Mouse (Mus musculus) regulatory T cell (primary cell): ENCODE data around the gene Slc25a18.

Experiments used
- in situ Hi-C: fragments of 300-600 bp; cut with MboI, MseI; formaldehyde crosslinking; loops from one replicate; pipeline ENCODE4 v1.15.1; 2025; ENCODE audit warnings: high pct_unique_total_duplicates

The Slc25a18 gene

DNA sequence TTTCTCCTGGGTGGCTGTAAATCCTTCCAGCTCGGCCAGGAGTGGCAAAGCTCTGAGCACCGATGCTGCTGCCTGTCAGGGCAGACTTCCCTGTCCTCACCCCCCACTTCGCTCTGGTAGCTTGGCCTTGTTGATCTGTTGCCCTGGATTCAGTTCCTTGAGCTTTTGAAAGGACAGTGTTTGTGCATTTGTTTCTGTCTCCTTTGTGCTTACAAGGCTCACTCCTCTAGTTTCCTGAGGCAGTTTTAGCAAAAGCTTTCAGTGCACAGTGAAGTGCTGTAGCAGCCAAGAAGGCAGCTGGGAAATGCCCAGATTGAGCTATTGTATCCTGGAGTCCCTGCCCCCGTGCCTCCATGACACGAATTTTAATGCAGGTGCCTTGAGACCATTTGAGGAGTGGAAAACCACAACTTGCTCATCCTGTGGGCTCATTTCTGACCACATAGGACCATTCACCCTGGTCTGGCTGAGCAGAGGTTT, at the start of gene Slc25a18:
Gene Slc25a18 (plus strand): TSS at position 430 of the 480 bp plus-strand sequence.
- in situ Hi-C loops = loop anchor here (10.0 kb wide), 1 partner anchor 938 kb away; no protein-coding TSS in a partner anchor

DNA sequence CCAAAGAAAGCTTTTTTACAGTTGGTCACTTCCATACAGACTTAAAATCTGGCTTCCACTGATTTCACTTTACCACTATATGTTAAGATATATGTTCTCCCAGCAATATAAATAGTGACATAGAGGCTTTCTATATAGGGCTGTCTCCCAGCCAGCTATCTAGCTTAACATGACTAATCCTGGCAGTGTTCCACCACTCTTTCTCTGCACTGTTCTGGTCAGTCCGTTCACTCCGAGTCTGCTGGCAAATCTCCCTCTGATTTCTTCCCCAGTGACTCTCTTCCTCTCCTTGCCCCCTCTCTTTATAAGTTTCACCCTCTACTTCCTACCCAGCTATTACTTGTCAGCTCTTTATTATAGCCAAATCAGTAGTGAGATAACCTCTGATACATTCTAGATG, 47.4 kb upstream of the Slc25a18 start:
- in situ Hi-C loops = no loop called here

- in situ Hi-C loops = no loop called here
These were observed 37.4 kb upstream of the Slc25a18 start for GRCm38 (mm10) chr6:120736011-120736410.

- in situ Hi-C loops = no loop called here
These were observed 36.8 kb upstream of the Slc25a18 start for GRCm38 (mm10) chr6:120736566-120736965.

- in situ Hi-C loops = no loop called here
These were observed 30.2 kb upstream of the Slc25a18 start for GRCm38 (mm10) chr6:120743130-120743529.

GRCm38 (mm10) chr6:120744266-120744665, 29.1 kb upstream of the Slc25a18 start:
- in situ Hi-C loops = no loop called here

DNA sequence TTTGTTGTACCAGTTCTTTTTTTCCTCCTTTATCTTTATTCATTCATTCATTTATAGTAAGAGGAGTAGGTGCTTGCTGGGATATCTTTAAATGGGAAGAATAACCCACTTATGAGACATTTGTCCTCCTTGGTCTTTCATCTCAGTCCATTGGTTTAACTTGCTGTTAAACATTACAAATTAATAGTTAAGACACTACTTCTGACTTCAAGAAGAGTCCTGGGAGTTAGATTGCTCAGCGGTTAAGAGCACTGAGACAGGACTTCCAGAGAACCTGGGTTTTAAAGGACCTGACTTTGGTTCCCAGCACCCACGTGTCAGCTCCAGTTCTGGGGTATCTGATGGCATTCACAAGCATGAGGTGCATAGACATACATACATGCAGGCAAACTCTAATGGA, 27.0 kb upstream of the Slc25a18 start:
- in situ Hi-C loops = no loop called here

- in situ Hi-C loops = no loop called here
These were observed 12.2 kb upstream of the Slc25a18 start for GRCm38 (mm10) chr6:120761151-120761550.

DNA sequence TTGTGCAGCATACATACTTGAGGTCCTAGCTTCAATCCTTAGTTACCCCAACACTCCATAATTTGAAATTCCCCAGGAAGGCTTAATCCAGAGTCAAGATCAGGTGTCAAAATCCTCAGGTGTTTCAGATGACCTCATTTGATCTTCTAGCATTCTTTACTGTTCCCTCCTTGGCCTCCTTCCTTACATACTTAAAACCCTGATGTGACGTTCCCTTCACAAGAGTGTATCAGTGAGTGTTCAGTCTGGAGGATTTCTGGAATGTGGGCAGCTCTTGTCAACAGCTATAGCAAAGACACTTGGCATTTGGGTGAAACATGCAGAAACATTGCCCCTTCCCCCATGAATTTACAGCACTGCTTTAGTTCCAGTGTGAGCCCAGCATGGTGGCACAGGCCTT, 3.4 kb upstream of the Slc25a18 start:
- in situ Hi-C loops = loop anchor here (10.0 kb wide), 1 partner anchor 935 kb away; no protein-coding TSS in a partner anchor

GRCm38 (mm10) chr6:120771366-120771765, 2.0 kb upstream of the Slc25a18 start:
- in situ Hi-C loops = loop anchor here (10.0 kb wide), 1 partner anchor 937 kb away; no protein-coding TSS in a partner anchor

- in situ Hi-C loops = loop anchor here (10.0 kb wide), 1 partner anchor 937 kb away; no protein-coding TSS in a partner anchor
These were observed 1.4 kb upstream of the Slc25a18 start for GRCm38 (mm10) chr6:120772025-120772424.

DNA sequence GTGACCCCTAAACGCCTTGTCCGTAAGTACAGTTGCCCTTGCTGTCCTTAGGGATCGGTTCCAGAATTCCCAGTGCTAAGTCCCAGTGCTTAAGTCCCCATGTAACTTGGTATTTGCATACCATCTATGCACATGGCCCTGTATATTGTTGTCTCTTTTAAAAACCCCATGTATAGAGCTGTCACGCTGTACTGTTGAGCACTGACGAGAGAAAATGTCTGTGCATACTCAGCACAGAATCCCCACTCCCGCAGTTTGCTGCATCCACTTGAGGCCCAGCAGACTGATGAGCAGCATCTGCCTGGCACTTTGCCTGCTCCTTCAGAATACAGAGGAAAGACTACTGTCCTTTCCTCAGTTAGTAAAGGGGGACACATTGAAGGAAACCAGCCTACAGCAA, 385 bp downstream of the Slc25a18 start:
- in situ Hi-C loops = loop anchor here (10.0 kb wide), 1 partner anchor 939 kb away; no protein-coding TSS in a partner anchor

- in situ Hi-C loops = loop anchor here (10.0 kb wide), 1 partner anchor 941 kb away; no protein-coding TSS in a partner anchor
These were observed 2.9 kb downstream of the Slc25a18 start for GRCm38 (mm10) chr6:120776286-120776685.

GRCm38 (mm10) chr6:120777533-120777932, 4.2 kb downstream of the Slc25a18 start:
- in situ Hi-C loops = loop anchor here (10.0 kb wide), 1 partner anchor 943 kb away; no protein-coding TSS in a partner anchor

GRCm38 (mm10) chr6:120778226-120778625, 4.8 kb downstream of the Slc25a18 start:
- in situ Hi-C loops = loop anchor here (10.0 kb wide), 1 partner anchor 943 kb away; no protein-coding TSS in a partner anchor

- in situ Hi-C loops = no loop called here
These were observed 9.6 kb downstream of the Slc25a18 start for GRCm38 (mm10) chr6:120782948-120783347.

- in situ Hi-C loops = no loop called here
These were observed 11.0 kb downstream of the Slc25a18 start for GRCm38 (mm10) chr6:120784351-120784750.

GRCm38 (mm10) chr6:120788068-120788607, 14.8 kb downstream of the Slc25a18 start:
- in situ Hi-C loops = no loop called here

DNA sequence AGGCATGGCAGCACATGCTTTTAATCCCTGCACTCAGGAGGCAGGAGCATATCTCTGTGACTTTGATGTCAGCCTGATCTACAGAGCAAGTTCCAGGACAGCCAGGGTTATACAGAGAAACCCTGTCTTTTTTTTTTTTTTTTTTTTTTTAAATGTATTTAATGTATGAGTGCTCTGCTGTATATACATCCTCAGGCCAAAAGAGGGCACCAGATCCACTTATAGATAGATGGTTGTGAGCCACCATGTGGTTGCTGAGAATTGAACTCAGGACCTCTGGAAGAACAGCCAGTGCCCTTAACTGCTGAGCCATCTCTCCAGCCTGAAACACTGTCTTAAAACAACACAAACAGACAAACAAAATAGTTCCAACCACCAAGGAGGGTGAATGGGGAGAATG, 15.5 kb downstream of the Slc25a18 start:
- in situ Hi-C loops = no loop called here

DNA sequence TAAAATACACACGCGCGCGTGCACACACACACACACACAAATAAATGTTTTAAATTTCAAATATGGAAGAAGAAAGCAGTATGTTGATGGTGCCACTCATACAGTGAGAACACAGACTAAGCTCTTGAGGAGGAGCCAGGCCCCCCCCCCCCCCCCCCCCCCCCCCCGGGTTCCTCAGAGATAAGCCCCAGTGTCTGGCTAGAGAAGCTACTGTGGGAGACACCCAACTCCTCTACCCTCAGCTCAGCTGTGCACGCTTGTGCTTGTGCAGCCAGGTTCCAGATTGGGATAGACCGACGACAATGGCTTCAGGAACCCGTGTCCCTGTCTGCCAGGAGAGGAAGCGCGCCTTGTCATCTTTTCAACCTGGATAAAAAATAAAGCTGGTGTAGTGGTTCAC, 16.8 kb downstream of the Slc25a18 start:
- in situ Hi-C loops = loop anchor here (5.0 kb wide), 1 partner anchor 37 kb away; no protein-coding TSS in a partner anchor

DNA sequence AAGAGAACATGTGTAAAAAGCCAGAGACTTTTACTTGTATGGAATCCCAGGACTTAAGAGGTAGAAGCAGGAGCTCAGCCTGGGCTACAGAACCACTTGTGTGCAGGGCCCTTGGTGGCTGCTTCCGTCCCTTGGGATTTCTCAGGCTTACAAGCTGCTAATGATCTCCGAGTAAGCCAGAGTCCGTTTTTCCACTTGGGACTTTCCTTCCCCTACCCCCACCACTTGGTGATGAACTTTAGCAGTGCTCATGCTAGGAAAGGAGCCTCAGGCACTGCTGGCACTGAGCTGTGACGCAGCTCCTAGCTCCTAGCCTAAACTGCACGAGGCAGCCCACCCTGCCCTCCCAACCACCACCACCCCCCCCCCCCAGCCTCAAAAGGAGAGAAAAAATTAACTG, 17.3 kb downstream of the Slc25a18 start:
- in situ Hi-C loops = loop anchor here (5.0 kb wide), 1 partner anchor 37 kb away; no protein-coding TSS in a partner anchor

DNA sequence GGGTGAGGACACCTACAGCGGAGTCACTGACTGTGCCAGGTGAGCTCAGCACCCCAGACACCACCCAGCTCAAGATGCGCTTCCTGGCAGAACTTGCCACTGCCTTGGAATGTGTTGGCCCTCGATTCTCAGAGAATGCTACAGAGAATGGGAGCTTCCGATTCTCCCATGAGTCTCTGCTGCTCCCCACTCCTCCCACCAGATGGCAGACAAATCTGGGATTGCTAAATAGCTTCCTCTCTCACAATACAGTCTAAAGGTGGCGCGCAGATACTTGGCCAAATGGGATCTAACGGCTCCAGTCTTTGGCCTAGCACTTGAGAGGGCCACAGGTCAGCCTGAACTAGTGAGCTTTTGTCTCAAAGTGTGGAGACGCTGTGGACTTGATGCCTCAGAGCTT, 19.6 kb downstream of the Slc25a18 start:
- in situ Hi-C loops = loop anchor here (5.0 kb wide), 1 partner anchor 34 kb away; no protein-coding TSS in a partner anchor

- in situ Hi-C loops = no loop called here
These were observed 22.2 kb downstream of the Slc25a18 start for GRCm38 (mm10) chr6:120795422-120796086.
